Mouse (Mus musculus): ENCODE data around the gene Acer3.

The Acer3 gene

GRCm38 (mm10) chr7:98321083-98321482 lies at the start of gene Acer3:
Acer3 (minus strand) TSS chr7:98321208.
- no peak for DNase-seq (ENCODE audit: low spot score)

GRCm38 (mm10) chr7:98369762-98370369 lies 48.9 kb upstream of the Acer3 start:
- no peak for DNase-seq (ENCODE audit: low spot score)

- no peak for DNase-seq (ENCODE audit: low spot score)
Measured at GRCm38 (mm10) chr7:98361662-98362061, 40.7 kb upstream of the Acer3 start.

- peak; percentile 76 for DNase-seq (ENCODE audit: low spot score)
Measured at GRCm38 (mm10) chr7:98361063-98361652, 40.1 kb upstream of the Acer3 start, which contains the start of gene Tsku. Tsku (minus strand) TSS chr7:98361328.

DNA sequence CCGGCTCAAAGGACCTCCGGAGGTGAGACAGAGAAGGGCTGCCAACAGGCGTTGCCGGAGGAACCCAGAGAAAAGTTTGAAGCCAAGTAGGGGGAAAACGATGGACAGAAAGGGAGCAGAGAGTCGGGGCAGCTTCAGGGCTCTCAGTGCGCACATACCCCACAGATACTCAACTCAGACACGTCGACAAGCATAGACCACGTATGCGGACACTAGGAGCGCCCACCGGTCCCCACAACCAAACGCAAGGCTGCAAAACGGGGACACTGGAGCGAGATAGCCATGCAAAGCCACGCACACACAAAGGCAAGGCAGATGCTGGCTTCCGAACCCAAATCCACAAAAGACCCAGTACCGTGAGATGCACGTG lies 39.6 kb upstream of the Acer3 start:
- no peak for DNase-seq (ENCODE audit: low spot score)

- DNase-seq (ENCODE audit: low spot score) = no peak
Measured at GRCm38 (mm10) chr7:98359951-98360620, 39.1 kb upstream of the Acer3 start.

DNA sequence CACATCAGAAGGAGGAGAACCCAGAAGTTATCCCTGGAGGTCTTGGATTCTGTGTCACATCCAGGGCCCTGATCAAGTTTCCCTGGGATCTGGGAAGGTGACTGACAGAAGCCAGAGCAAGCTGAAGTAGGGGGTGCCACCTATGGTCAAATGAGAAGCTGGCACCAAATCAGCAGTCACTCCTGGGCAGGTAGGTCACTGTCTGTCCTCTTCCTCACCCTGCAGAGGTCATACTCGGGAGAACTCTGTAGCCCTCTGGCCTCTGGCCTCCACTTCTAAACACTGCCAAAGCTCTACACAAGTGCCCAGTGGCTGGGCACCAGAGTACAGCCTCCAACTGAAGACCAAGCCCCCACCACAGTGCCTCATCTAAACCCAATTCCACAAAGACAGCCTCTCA lies 37.0 kb upstream of the Acer3 start:
- DNase-seq (ENCODE audit: low spot score) = no peak

GRCm38 (mm10) chr7:98357324-98357723 lies 36.3 kb upstream of the Acer3 start:
- no peak for DNase-seq (ENCODE audit: low spot score)

DNA sequence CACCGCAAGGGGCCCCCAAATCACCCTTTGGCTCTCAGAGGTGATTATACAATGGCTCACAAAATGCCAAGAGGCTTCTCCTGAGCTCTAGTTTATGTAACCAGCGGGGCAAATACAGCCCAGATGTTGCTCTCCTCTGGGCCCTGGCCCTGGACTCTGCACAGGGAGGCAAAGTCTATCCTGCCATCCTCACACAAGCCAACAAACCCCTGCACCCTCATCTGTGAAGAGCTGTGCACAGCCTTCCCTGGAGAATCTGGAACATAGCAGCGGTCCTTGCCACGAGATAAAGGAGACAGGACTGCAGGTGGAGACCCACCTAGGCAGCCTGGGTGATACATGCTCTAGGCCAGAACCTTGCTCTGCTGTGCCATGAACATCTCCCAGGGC lies 33.9 kb upstream of the Acer3 start:
- DNase-seq (ENCODE audit: low spot score) = no peak

DNA sequence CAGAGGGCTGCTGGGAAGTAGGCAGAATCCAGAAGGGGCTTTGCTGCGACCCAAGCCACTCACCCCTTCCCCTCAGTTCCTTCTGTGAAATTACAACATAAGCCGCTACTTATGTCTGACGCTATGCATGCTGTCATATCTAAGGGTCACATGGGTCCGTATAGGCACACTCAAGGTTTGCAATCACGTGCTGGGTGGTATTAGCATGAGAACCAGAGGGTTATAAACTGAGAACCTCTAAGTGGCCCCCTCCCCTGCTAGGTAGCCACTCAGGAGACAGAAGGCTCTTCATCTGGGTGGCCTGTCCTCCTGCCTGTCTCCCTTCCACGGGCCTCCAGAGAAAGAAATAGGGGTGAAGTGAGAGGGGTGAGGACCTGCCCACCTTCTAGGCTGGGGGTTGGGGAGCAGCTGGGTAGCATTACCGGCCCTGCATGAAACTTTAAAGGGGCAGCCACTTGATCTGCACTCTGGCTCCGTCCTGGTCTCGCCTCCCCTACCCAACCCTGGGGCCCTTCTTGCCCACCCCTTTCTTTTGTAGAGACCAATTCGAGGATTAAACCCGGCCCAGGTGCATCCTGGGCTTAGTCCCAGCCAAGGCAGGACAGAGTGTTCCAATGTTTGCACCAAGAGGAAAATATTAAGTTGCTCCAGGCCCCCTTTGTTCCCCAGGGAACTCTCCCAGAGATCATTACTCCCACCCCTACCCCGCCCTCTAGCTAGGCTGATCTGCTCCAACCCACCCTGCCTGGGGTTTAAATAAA lies 33.3 kb upstream of the Acer3 start:
- no peak for DNase-seq (ENCODE audit: low spot score)

- no peak for DNase-seq (ENCODE audit: low spot score)
Measured at GRCm38 (mm10) chr7:98353616-98354015, 32.6 kb upstream of the Acer3 start.

- no peak for DNase-seq (ENCODE audit: low spot score)
Measured at GRCm38 (mm10) chr7:98351523-98351922, 30.5 kb upstream of the Acer3 start.

DNA sequence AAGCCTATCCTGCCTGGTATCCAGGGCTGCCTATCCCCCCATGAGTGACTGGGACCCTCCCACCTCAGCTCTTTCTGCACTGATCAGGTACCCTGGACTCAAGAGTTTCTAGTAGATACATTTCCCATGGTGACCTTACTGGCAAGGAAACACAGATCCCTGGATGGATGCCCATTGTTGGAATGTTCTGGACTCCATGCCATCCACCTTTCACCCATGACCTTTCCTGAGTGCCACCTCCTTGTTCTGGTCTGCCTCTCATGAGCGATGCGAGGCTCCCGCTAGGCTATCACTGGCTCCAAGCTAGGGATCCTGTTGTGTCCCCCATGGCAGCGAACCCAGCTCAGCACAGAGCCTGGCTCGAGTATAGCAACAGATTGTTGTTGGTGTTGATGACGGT lies 28.8 kb upstream of the Acer3 start:
- DNase-seq (ENCODE audit: low spot score) = no peak

DNA sequence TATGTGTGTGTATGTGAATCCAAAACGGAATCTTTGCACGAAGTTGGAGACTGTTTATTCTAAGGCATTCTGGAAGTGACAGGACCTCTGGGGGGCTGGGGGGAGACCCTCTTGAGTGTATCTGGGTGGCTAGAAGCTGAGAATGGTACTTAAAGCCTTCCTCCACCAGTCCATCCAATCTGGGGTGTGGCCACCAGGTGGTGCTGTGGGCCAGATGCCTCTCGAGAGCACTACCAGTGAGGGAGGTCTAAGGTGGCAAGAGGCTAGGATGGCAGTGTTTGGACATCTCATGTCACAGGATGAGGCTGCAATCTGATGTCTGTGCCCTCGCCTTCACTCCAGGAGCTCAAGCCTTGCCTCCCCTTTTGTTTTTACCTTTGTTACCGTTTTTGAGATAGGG lies 28.1 kb upstream of the Acer3 start:
- DNase-seq (ENCODE audit: low spot score) = peak; percentile 84

DNA sequence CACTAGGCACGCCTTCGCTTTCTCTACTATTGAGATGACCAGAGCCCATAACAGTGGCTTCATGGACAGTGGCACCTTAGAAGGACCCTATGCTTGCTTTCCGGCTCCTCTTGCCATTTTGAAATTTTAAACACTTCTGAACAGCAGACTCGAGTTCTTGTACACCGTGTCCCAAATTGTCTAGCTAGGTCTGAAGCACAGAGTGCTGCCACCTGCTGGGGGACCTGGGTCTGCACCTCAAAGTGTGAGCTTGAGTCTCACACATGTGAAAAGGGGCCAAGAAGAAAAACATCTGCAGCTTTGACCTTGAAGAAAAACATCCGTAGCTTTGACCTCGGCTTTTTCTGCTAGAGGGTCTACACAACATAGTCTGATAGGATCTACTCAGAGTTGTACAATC lies 27.0 kb upstream of the Acer3 start:
- DNase-seq (ENCODE audit: low spot score) = peak; percentile 65

DNA sequence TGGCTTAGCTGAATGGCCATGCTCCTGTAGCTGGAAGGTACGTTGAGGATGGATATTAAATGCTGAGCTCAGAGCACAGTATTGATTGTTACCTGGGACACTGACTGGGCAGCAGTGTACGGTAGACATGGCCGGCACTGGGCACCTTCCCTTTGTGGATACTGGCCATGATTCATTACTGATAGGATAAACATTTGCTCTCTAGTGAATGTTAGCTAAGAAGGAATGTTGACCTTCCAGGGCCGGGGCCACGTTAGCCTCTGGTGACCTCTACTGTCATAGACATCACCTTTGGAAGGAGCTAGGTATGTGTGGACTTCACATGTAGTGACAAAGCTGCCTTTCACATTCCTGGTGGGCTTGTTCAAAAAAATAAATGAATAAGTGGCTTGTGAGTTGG lies 26.5 kb upstream of the Acer3 start:
- DNase-seq (ENCODE audit: low spot score) = no peak

- no peak for DNase-seq (ENCODE audit: low spot score)
Measured at GRCm38 (mm10) chr7:98345036-98345435, 24.0 kb upstream of the Acer3 start.

DNA sequence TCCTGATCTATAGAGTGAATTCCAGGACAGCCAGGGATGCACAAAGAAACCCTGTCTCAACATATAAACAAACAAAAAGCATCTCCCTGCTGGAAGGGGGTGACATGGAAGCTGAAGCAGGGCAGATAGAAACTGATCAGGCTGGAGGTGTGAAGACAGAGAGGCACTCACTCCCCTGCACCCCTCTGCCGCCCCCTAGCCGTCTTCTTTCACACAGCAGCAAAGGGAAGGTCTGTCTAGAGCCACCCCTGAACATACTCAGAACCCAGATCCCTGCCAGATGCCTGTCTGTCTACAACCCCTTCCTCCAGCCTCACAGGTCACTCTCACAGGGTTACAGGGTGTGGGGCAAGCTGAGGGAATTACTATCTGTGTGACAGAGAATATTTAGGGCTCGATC lies 23.4 kb upstream of the Acer3 start:
- no peak for DNase-seq (ENCODE audit: low spot score)

- DNase-seq (ENCODE audit: low spot score) = no peak
Measured at GRCm38 (mm10) chr7:98342249-98342648, 21.2 kb upstream of the Acer3 start.

- DNase-seq (ENCODE audit: low spot score) = peak; percentile 91
Measured at GRCm38 (mm10) chr7:98341475-98341874, 20.5 kb upstream of the Acer3 start.

GRCm38 (mm10) chr7:98340343-98340742 lies 19.3 kb upstream of the Acer3 start:
- DNase-seq (ENCODE audit: low spot score) = no peak

DNA sequence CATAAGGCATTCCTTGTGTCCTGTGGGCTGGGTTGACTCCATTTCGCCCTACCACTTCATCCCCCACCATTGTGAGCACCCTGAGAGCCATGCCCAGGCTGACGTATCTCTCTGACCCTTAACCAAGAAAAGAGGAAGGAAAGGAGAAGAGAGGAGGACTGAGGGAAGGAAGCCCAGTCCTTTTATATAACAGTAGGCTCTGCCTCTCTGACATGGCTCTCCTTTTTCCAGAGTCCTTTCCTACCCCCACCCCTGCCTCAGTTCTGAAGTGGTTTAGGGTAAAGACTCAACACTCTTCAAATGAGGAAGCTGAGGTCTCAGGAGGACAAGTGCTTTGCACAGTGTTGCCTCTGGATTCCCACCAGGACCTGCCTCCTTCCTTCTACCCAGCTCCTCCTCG lies 13.0 kb upstream of the Acer3 start:
- DNase-seq (ENCODE audit: low spot score) = no peak

- DNase-seq (ENCODE audit: low spot score) = no peak
Measured at GRCm38 (mm10) chr7:98333507-98333906, 12.5 kb upstream of the Acer3 start.
